Mouse (Mus musculus): Measurements from ENCODE around the gene Rps18.

GRCm38 (mm10) chr17:33977861-33978557 is 22.2 kb upstream of the Rps18 start:
- TF ChIP-seq CTCF (IDR thresholded peaks at IDR 0.05; ENCODE audit: low read depth, low read length) (no peak), POLR2A (IDR thresholded peaks at IDR 0.05; ENCODE audit: extremely low read depth, insufficient read depth, low read length) (no peak)

Data from liver, adult 2 months (tissue).